Mouse (Mus musculus): Measurements from ENCODE around the gene Slc35f3. TPM values are rescaled to one million over a fixed set of nuclear protein-coding genes. Genes with fewer than 3 reads are reported as not detected.

Gene Slc35f3
- total and polyA plus RNA-seq, 2 experiments = not detected

- H3K27me3 ChIP-seq (ENCODE audit: control insufficient read depth, insufficient read depth, low read length) = no peaks in the 10 kb centered on the region
- no peak overlapping the region for H3K27ac ChIP-seq (replicated peaks; ENCODE audit: insufficient read depth, low read depth, low read length)
- H3K4me1 ChIP-seq (ENCODE audit: control insufficient read depth, insufficient read depth, low read length) = no peaks in the 10 kb centered on the region
- no peak overlapping the region for H3K4me3 ChIP-seq (ENCODE audit: insufficient read depth, low read depth, low read length)
- no peak for DNase-seq (ENCODE audit: extremely low read depth, low read depth, low spot score)
- no peak for TF ChIP-seq CTCF (IDR thresholded peaks at IDR 0.05; ENCODE audit: low read depth, low read length)
- TF ChIP-seq POLR2A (IDR thresholded peaks at IDR 0.05; ENCODE audit: extremely low read depth, insufficient read depth, low read length) = no peak
- no peaks in the 10 kb centered on the region for H3K36me3 ChIP-seq (ENCODE audit: control insufficient read depth, insufficient read depth, low read length)
- H3K9ac ChIP-seq (ENCODE audit: low read depth, low read length) = no peak overlapping the region
- 83% methylated on average over 3 of the region's 3 CpGs for WGBS
- no peaks in the 10 kb centered on the region for H3K79me2 ChIP-seq (ENCODE audit: control insufficient read depth, insufficient read depth, low read length)
Measured at GRCm38 (mm10) chr8:126338864-126339263, 40.5 kb downstream of the Slc35f3 start.

- WGBS = 84% methylated on average over 3 of the region's 3 CpGs
- Histone ChIP-seq H3K27ac (replicated peaks; ENCODE audit: insufficient read depth, low read depth, low read length) (no peak overlapping the region), H3K4me3 (ENCODE audit: insufficient read depth, low read depth, low read length) (no peak overlapping the region), H3K4me1 (ENCODE audit: control insufficient read depth, insufficient read depth, low read length) (no peaks in the 10 kb centered on the region), H3K36me3 (ENCODE audit: control insufficient read depth, insufficient read depth, low read length) (no peaks in the 10 kb centered on the region), H3K27me3 (ENCODE audit: control insufficient read depth, insufficient read depth, low read length) (no peaks in the 10 kb centered on the region), H3K79me2 (ENCODE audit: control insufficient read depth, insufficient read depth, low read length) (no peaks in the 10 kb centered on the region), H3K9ac (ENCODE audit: low read depth, low read length) (no peak overlapping the region)
- DNase-seq (ENCODE audit: extremely low read depth, low read depth, low spot score) = no peak
- TF ChIP-seq CTCF (IDR thresholded peaks at IDR 0.05; ENCODE audit: low read depth, low read length) (no peak), POLR2A (IDR thresholded peaks at IDR 0.05; ENCODE audit: extremely low read depth, insufficient read depth, low read length) (no peak)
Measured at GRCm38 (mm10) chr8:126339357-126339756, 41.0 kb downstream of the Slc35f3 start.

- TF ChIP-seq CTCF (IDR thresholded peaks at IDR 0.05; ENCODE audit: low read depth, low read length) = no peak
- no peak for TF ChIP-seq POLR2A (IDR thresholded peaks at IDR 0.05; ENCODE audit: extremely low read depth, insufficient read depth, low read length)
- H3K9ac ChIP-seq (ENCODE audit: low read depth, low read length) = no peak overlapping the region
- H3K27ac ChIP-seq (replicated peaks; ENCODE audit: insufficient read depth, low read depth, low read length) = no peak overlapping the region
- no peaks in the 10 kb centered on the region for H3K27me3 ChIP-seq (ENCODE audit: control insufficient read depth, insufficient read depth, low read length)
- H3K36me3 ChIP-seq (ENCODE audit: control insufficient read depth, insufficient read depth, low read length) = no peaks in the 10 kb centered on the region
- WGBS = 54% methylated on average over 1 of the region's 1 CpGs
- no peak for DNase-seq (ENCODE audit: extremely low read depth, low read depth, low spot score)
- H3K4me1 ChIP-seq (ENCODE audit: control insufficient read depth, insufficient read depth, low read length) = no peaks in the 10 kb centered on the region
- H3K4me3 ChIP-seq (ENCODE audit: insufficient read depth, low read depth, low read length) = no peak overlapping the region
- no peaks in the 10 kb centered on the region for H3K79me2 ChIP-seq (ENCODE audit: control insufficient read depth, insufficient read depth, low read length)
Measured at GRCm38 (mm10) chr8:126341200-126341599, 42.8 kb downstream of the Slc35f3 start.

- TF ChIP-seq CTCF (IDR thresholded peaks at IDR 0.05; ENCODE audit: low read depth, low read length) = peak; percentile 8; the same call in 1 of the 2 replicates
- no peak for TF ChIP-seq POLR2A (IDR thresholded peaks at IDR 0.05; ENCODE audit: extremely low read depth, insufficient read depth, low read length)
- DNase-seq (ENCODE audit: extremely low read depth, low read depth, low spot score) = no peak
- WGBS = 86% methylated on average over 5 of the region's 5 CpGs
Measured at GRCm38 (mm10) chr8:126343427-126343826, 45.1 kb downstream of the Slc35f3 start.

GRCm38 (mm10) chr8:126345100-126345499, 46.7 kb downstream of the Slc35f3 start:
- Histone ChIP-seq H3K4me3 (ENCODE audit: insufficient read depth, low read depth, low read length) (no peak overlapping the region), H3K79me2 (ENCODE audit: control insufficient read depth, insufficient read depth, low read length) (no peaks in the 10 kb centered on the region), H3K27me3 (ENCODE audit: control insufficient read depth, insufficient read depth, low read length) (peaks cover 5% of the 10 kb centered on the region; the same call in 1 of the 2 replicates), H3K4me1 (ENCODE audit: control insufficient read depth, insufficient read depth, low read length) (no peaks in the 10 kb centered on the region), H3K9ac (ENCODE audit: low read depth, low read length) (no peak overlapping the region), H3K27ac (replicated peaks; ENCODE audit: insufficient read depth, low read depth, low read length) (no peak overlapping the region), H3K36me3 (ENCODE audit: control insufficient read depth, insufficient read depth, low read length) (no peaks in the 10 kb centered on the region)
- TF ChIP-seq POLR2A (IDR thresholded peaks at IDR 0.05; ENCODE audit: extremely low read depth, insufficient read depth, low read length) (no peak), CTCF (IDR thresholded peaks at IDR 0.05; ENCODE audit: low read depth, low read length) (no peak)
- DNase-seq (ENCODE audit: extremely low read depth, low read depth, low spot score) = no peak
- WGBS = 62% methylated on average over 4 of the region's 4 CpGs

More at GRCm38 (mm10) chr8:126343427-126343826, 45.1 kb downstream of the Slc35f3 start:
- Histone ChIP-seq H3K27me3 (ENCODE audit: control insufficient read depth, insufficient read depth, low read length) (peaks cover 5% of the 10 kb centered on the region; the same call in 1 of the 2 replicates), H3K9ac (ENCODE audit: low read depth, low read length) (no peak overlapping the region), H3K79me2 (ENCODE audit: control insufficient read depth, insufficient read depth, low read length) (no peaks in the 10 kb centered on the region), H3K4me1 (ENCODE audit: control insufficient read depth, insufficient read depth, low read length) (no peaks in the 10 kb centered on the region), H3K27ac (replicated peaks; ENCODE audit: insufficient read depth, low read depth, low read length) (no peak overlapping the region), H3K4me3 (ENCODE audit: insufficient read depth, low read depth, low read length) (no peak overlapping the region), H3K36me3 (ENCODE audit: control insufficient read depth, insufficient read depth, low read length) (no peaks in the 10 kb centered on the region)

GRCm38 (mm10) chr8:126353259-126353658, 54.9 kb downstream of the Slc35f3 start:
- no peak for DNase-seq (ENCODE audit: extremely low read depth, low read depth, low spot score)
- WGBS = 80% methylated on average over 1 of the region's 1 CpGs

More at GRCm38 (mm10) chr8:126353259-126353658, 54.9 kb downstream of the Slc35f3 start:
- no peak overlapping the region for H3K4me3 ChIP-seq (ENCODE audit: insufficient read depth, low read depth, low read length)
- no peaks in the 10 kb centered on the region for H3K79me2 ChIP-seq (ENCODE audit: control insufficient read depth, insufficient read depth, low read length)
- no peaks in the 10 kb centered on the region for H3K4me1 ChIP-seq (ENCODE audit: control insufficient read depth, insufficient read depth, low read length)
- no peak overlapping the region for H3K9ac ChIP-seq (ENCODE audit: low read depth, low read length)
- no peak for TF ChIP-seq POLR2A (IDR thresholded peaks at IDR 0.05; ENCODE audit: extremely low read depth, insufficient read depth, low read length)
- TF ChIP-seq CTCF (IDR thresholded peaks at IDR 0.05; ENCODE audit: low read depth, low read length) = no peak
- H3K36me3 ChIP-seq (ENCODE audit: control insufficient read depth, insufficient read depth, low read length) = no peaks in the 10 kb centered on the region
- H3K27me3 ChIP-seq (ENCODE audit: control insufficient read depth, insufficient read depth, low read length) = no peaks in the 10 kb centered on the region
- H3K27ac ChIP-seq (replicated peaks; ENCODE audit: insufficient read depth, low read depth, low read length) = no peak overlapping the region

Data from liver, adult 2 months (tissue).